Mouse (Mus musculus) ES-Bruce4 (cell line): ENCODE measurements around the gene Pdgfa. TPM values are rescaled to one million over a fixed set of nuclear protein-coding genes. Genes with fewer than 3 reads are reported as not detected.

ENCODE experiments used
- H3K27ac ChIP-seq: 2 replicates; pipeline ENCODE4 v1.5.1; 2012; ENCODE audit warnings: low read length, inconsistent platforms; ENCODE audit not compliant: insufficient read depth
- H3K27me3 ChIP-seq: 2 replicates; pipeline ENCODE4 v1.6.1; 2012; ENCODE audit warnings: mild to moderate bottlenecking, low read length, inconsistent platforms; ENCODE audit not compliant: control insufficient read depth, poor library complexity, insufficient read depth, severe bottlenecking
- H3K36me3 ChIP-seq: 2 replicates; pipeline ENCODE4 v1.6.1; 2012; ENCODE audit warnings: inconsistent platforms, mild to moderate bottlenecking, low read length, moderate library complexity; ENCODE audit not compliant: control insufficient read depth, poor library complexity, insufficient read depth, severe bottlenecking
- H3K4me1 ChIP-seq: one replicate; pipeline ENCODE4 v1.8.1; 2011; ENCODE audit warnings: low read length; ENCODE audit not compliant: control insufficient read depth, insufficient read depth
- H3K4me3 ChIP-seq: 2 replicates; pipeline ENCODE4 v1.5.1; 2011; ENCODE audit warnings: low read depth, mild to moderate bottlenecking, low read length
- H3K9ac ChIP-seq: 2 replicates; pipeline ENCODE4 v1.6.1; 2012; ENCODE audit warnings: low read depth, mild to moderate bottlenecking, inconsistent platforms; ENCODE audit not compliant: poor library complexity, severe bottlenecking
- H3K9me3 ChIP-seq: replicated peaks from 2 replicates; pipeline ENCODE4 v1.6.1; 2012; ENCODE audit warnings: mild to moderate bottlenecking, low read length, inconsistent platforms; ENCODE audit not compliant: control insufficient read depth, poor library complexity, insufficient read depth, severe bottlenecking
- CTCF ChIP-seq: IDR thresholded peaks from one replicate; pipeline ENCODE4 v1.8.1; 2011; ENCODE audit warnings: low read depth, low read length
- EP300 ChIP-seq: IDR thresholded peaks from 2 replicates; pipeline ENCODE4 v1.6.1; 2011; ENCODE audit warnings: low read depth, low read length; ENCODE audit not compliant: insufficient read depth
- POLR2A ChIP-seq: IDR thresholded peaks from one replicate; pipeline ENCODE4 v1.8.1; 2011; ENCODE audit warnings: low read length; ENCODE audit not compliant: insufficient read depth
- polyA plus RNA-seq: library from polyadenylated mRNA; stranded (reverse); fragments of >200 nt; gene quantifications from 2 replicates; pipeline ENCODE4 v1.2.4, GENCODE M21; 2011; ENCODE audit warnings: low read depth; ENCODE audit not compliant: missing spikeins, insufficient read depth, insufficient read length

Gene Pdgfa
- polyA plus RNA-seq, 1 experiment: 48.7 TPM

DNA sequence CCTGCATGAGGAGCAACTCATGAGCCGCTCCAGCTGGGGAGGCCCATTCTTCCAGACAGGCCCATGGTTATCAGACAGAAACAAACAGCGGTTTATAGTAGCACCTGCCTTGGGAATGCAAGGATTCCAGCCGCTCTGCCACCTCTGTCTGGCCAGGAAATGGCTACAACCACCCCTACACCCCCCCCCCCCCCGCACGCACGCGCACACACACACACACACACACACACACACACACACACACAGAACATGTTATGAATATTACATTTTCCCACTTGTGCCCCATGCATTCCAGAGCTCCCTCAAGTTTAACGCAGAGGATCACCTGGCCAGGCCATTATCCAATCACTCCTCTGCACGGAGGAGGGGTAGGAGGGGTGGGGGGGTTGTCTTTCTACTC lies 15.2 kb downstream of the Pdgfa start:
- no peak overlapping the region for H3K9ac ChIP-seq
- H3K27ac ChIP-seq: no peak overlapping the region
- no peak for TF ChIP-seq CTCF
- TF ChIP-seq EP300: no peak
- no peak for TF ChIP-seq POLR2A
- H3K4me1 ChIP-seq: no peaks in the 10 kb centered on the region
- H3K27me3 ChIP-seq: no peaks in the 10 kb centered on the region
- H3K4me3 ChIP-seq: no peak overlapping the region
- H3K36me3 ChIP-seq: peaks cover 22% of the 10 kb centered on the region
- no peaks in the 10 kb centered on the region for H3K9me3 ChIP-seq

DNA sequence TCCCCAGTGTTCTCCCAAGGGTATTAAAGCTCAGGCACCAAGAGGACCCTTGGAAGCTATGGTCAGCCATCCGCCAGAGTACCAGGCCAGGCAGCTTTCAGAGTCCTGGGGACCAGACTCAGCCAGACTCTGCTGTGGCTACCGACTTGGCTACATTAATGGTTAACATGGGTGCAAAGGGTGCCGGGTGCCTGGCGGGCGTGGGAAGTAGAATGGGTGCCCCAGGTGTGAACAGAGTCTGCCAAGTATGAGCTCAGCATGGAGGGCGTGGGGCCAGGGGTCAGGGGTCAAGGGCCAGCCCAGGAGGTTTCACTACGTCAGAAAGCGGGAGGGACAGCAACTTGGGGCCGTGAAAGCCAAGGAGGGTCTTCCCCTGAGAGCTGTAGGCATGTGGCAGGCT lies 16.6 kb downstream of the Pdgfa start:
- Histone ChIP-seq H3K9me3 (no peaks in the 10 kb centered on the region), H3K9ac (no peak overlapping the region), H3K27me3 (no peaks in the 10 kb centered on the region), H3K27ac (no peak overlapping the region), H3K4me3 (no peak overlapping the region), H3K36me3 (peaks cover 13% of the 10 kb centered on the region), H3K4me1 (no peaks in the 10 kb centered on the region)
- no peak for TF ChIP-seq CTCF
- no peak for TF ChIP-seq EP300
- no peak for TF ChIP-seq POLR2A

DNA sequence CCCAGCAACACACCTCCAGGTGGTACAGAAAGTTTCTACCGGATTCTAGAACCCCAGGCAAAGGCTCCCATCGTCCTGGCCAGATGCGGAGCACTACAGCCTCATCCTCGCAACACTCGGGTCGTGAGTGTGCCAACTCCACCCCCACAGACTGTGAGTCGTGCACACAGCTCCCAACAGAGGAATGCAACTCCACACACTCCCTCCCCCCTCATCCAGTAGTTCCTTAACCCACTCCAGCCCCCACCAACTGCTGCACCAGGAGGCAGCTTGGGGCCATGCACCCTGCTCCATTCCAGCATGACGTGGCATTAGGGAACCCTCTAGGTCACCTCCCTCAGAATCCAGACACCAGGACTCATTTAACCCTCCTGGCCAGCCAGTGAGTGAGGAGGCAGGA lies 17.3 kb downstream of the Pdgfa start:
- no peak overlapping the region for H3K27ac ChIP-seq
- peaks cover 8% of the 10 kb centered on the region for H3K36me3 ChIP-seq
- H3K9ac ChIP-seq: no peak overlapping the region
- H3K27me3 ChIP-seq: no peaks in the 10 kb centered on the region
- no peak for TF ChIP-seq CTCF
- TF ChIP-seq POLR2A: no peak
- TF ChIP-seq EP300: no peak
- H3K4me3 ChIP-seq: no peak overlapping the region
- H3K4me1 ChIP-seq: no peaks in the 10 kb centered on the region
- H3K9me3 ChIP-seq: no peaks in the 10 kb centered on the region

DNA sequence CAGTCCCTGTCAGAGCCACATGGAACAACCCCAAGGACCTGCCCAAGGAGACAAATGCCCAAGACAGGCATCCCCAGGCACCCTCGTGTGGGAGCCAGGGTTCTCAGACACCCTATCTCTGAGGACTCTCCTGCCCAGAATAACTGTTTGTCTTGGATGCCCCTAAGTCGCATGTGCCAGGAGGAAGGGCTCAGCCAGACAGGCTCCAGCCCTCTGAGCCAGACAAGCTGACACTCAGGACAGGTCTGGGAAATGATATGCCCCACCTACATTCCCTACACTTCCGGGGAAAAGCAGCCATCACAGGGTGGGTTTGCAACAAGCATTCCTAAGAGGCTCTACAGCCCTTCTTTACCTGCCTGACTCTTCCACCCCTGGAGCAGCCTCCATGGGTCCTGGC lies 19.4 kb downstream of the Pdgfa start:
- Histone ChIP-seq H3K9ac (no peak overlapping the region), H3K4me3 (0 out of 2 replicates have a peak overlapping the region, but pooled peaks have one; percentile 40), H3K9me3 (no peaks in the 10 kb centered on the region), H3K27ac (no peak overlapping the region), H3K4me1 (no peaks in the 10 kb centered on the region), H3K27me3 (no peaks in the 10 kb centered on the region), H3K36me3 (no peaks in the 10 kb centered on the region)
- TF ChIP-seq EP300: no peak

DNA sequence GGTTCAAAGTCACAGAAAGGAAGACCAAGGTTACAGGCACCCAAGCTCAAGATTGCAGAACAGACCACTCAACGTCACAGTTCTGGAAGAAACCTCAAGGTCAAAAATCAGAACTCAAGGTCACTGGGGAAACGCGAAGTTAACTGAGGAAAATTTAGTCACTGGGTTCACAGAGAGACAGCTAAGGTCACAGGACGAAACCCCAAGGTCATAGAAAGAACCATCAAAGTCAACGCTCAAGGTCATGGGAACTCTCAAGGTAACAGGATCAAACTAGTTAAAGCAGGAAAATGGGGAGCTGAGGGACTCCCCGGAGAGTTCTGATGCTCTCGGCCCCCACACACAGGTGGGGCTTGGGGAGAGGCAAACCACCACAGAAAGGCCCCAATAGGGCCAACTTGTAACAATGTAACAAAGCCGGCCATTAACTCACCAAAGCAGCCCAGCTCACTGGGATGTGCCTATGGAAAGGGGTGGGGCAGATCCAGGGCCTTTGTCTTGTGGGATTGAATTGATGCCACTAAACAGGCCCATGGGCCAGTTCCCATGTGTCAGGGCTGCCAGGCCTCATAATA lies 22.2 kb downstream of the Pdgfa start:
- TF ChIP-seq POLR2A: no peak

DNA sequence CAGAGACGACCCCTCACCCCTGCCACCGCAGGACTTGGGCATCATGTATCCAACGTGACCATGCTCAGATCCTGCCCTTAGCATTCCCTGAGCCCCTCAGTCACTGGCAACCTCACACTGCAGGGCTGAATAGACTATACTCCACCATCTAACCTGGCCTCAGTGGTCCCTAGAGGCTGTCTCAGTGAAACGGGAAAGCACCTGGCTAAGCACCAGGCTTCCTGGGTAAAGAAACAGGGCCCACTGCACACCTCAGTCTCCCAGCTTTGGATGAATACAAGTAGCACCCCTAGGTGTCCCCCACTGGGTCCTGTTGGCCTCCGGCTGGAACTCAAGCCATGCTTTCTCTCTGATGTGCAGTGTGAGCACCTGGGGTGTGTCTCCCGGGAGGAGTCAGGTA lies 23.7 kb downstream of the Pdgfa start:
- TF ChIP-seq EP300: no peak
- no peak for TF ChIP-seq POLR2A
- no peak for TF ChIP-seq CTCF
- no peak overlapping the region for H3K27ac ChIP-seq

More for the DNA sequence above, 22.2 kb downstream of the Pdgfa start:
- Histone ChIP-seq H3K27ac (peak overlapping the region; percentile 13; the same call in 1 of the 2 replicates), H3K27me3 (no peaks in the 10 kb centered on the region), H3K4me1 (no peaks in the 10 kb centered on the region), H3K4me3 (no peak overlapping the region), H3K9ac (no peak overlapping the region), H3K9me3 (no peaks in the 10 kb centered on the region), H3K36me3 (no peaks in the 10 kb centered on the region)

DNA sequence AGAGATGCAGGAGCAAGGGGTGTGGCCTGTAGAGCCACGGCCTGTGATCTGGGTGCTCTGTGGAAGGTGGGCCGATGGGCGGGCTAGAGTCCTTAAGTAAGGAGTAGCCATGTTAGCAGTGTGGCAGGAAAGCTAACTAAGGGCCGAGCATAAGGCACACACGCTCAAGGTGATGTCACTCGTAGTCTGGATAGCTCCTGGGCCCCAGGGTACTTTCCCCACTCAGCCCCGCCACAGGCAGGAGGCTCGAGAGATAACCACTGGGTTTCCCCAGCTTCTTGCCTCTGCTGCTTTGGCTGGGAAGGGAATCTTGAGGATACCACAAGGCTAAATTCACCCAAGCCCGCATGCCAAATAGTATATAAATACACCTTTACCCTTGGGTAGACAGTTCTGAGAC lies 25.8 kb downstream of the Pdgfa start:
- Histone ChIP-seq H3K27me3 (no peaks in the 10 kb centered on the region), H3K27ac (no peak overlapping the region), H3K36me3 (no peaks in the 10 kb centered on the region), H3K9me3 (no peaks in the 10 kb centered on the region), H3K9ac (no peak overlapping the region), H3K4me3 (no peak overlapping the region), H3K4me1 (no peaks in the 10 kb centered on the region)
- TF ChIP-seq EP300 (no peak), CTCF (no peak), POLR2A (no peak)

More for the DNA sequence above, 23.7 kb downstream of the Pdgfa start:
- Histone ChIP-seq H3K9ac (no peak overlapping the region), H3K4me3 (no peak overlapping the region), H3K36me3 (no peaks in the 10 kb centered on the region), H3K4me1 (no peaks in the 10 kb centered on the region), H3K9me3 (no peaks in the 10 kb centered on the region), H3K27me3 (no peaks in the 10 kb centered on the region)
